Mouse (Mus musculus) subcutaneous adipose tissue, adult 2 months (tissue): Measurements from ENCODE around the gene Igfals. TPM values are rescaled to one million over a fixed set of nuclear protein-coding genes. Genes with fewer than 3 reads are reported as not detected.

Source experiments
- polyA plus RNA-seq: library from polyadenylated mRNA; depleted of rRNA; stranded (reverse); fragments of >200 nt; gene quantifications from 2 replicates; pipeline ENCODE4 v1.2.3, GENCODE M21; 2012; ENCODE audit warnings: low replicate concordance; rRNA removed

Igfals gene
- polyA plus RNA-seq = 50.0 and 143 TPM in 2 replicates

DNA sequence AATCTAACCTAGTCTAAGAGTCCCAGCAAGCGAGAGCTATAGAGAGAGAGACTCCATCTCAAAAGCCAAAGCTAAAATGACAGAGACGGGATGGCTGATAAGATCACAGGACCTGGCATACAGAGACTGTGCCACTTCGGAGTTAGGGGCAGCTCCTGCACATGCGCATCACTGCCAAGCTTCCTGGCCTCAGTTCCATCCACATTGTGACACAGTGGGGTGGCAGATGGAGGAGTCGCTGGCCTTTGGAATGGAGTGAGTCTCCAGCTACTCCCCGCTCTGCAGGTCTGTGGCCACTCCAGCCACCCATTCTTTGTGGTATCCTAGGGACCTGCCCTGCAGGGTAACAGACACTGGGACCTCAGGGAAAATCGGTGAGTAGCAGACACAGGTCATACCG, at the start of gene Igfals:
Gene Igfals (plus strand): TSS at position 222 of the 400 bp plus-strand sequence.

DNA sequence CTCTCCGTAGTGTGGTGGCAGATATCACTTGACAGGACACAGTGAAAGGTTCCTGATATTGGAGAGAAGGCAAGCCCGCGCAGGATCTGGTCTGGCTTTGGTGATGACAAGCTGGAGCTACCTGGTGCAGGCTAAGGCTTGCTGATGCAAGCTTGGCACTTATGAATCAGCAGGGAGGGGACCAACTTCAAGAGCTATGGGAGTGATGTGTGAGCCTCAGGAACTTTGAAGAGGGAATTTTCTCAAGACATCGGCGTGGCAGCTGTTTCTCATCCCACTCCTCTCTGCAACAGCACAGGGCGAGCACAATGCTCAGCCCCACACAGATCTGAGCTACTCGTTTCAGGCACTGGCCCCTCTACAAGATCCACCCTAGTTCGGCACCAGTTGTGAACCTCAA, 26.0 kb upstream of the Igfals start, which contains the start of gene Hagh:
Gene Hagh (plus strand): TSS at position 302 of the 400 bp plus-strand sequence.

DNA sequence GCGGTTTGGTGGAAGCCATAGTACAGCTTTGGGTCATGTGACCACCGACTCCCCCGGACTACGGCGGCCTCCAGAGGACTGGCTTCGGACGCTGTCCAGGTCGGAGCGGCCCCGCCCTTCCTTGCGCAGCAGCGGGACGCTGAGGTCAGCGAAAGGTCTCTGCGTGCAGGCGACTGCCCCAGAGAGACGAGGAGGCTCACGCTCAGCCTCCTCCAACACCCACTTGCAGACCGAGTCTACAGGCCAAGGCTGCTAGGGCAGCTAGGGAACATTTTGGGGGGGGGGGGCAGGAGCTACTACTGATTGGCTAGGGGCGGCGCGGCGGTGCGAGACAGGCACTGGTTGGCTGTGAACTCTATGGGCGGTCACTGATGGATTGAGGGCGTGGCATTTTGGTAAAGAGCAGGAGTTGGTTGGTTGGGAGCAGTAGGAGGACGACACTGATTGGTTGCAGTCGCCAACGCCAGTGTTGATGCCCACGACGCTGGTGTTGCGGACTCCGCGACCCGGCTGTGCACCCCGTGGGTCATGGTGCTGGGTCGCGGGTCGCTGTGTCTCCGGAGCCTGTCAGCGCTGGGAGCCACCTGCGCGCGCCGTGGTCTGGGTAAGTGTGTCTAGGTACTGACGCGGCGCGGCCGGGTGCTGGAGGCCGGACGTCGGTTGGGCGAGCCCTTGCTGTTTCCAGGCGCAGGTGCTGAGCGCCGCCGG, 15.6 kb upstream of the Igfals start, which contains the start of gene Fahd1:
Gene Fahd1 (minus strand): TSS at position 300 of the 708 bp plus-strand sequence.

DNA sequence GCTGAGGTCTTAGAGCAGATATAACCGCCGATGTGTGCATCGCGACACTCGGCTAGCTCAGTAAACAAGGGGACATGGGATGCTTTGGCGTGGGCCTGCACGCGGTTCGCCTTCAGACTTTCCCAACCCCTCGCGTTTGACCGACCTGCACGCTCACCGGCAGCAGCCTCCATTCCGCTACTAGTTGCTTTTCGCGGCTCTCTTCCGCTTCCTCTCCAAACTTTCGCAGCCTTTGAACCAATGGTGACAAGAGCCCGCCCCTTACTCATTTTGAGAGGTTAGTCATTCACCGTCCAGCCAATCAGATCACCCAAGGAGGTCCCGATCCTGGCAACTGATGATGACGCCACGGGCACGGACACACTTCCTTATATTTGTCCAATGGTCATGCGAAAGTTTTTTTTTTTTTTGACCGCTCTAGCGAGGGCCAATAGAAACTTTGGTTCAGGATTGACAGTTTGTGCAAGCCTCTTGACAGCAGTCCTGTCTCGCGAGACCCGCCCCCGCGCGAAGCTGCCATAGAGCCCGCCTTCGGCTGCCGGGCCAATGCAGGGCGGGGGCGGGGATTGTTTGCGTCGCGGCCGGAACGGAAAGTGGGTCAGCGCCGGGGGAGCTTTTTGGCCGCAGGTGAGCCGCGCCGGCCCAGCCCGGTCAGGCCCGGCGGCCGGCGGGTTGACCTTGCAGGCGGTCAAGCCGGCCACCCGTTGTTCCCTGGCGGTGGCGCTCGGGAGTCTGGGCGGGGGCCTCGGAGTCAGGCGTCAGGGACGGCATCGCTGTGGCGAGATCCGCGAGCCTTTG, 20.5 kb downstream of the Igfals start, which contains the start of the genes Nubp2 and Spsb3:
Gene Nubp2 (minus strand): TSS at position 216 of the 798 bp plus-strand sequence.
Gene Spsb3 (plus strand): TSS at position 510 of the 798 bp plus-strand sequence.

DNA sequence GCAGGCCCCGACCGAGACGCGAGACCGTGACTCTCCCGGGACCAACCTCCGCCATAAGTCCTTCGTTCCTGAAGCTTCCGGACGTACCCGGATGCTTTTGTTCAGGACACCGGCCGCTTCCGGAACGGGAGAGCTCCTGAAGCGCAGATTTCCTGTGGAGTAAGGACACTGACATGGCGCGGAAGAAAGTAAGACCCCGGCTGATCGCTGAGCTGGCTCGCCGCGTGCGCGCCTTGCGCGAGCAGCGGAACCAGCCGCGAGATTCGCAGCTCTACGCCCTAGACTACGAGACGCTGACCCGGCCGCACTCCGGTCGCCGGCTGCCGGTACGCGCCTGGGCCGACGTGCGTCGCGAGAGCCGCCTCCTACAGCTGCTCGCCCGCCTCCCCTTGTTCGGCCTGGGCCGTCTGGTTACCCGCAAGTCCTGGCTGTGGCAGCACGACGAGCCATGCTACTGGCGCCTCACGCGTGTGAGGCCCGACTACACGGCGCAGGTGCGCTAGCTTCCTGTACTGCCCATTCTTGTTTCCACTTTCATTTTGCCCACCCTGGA, 29.3 kb downstream of the Igfals start, which contains the start of the genes Eme2 and Mrps34:
Gene Eme2 (minus strand): TSS at position 93 of the 553 bp plus-strand sequence.
Gene Mrps34 (plus strand): TSS at position 122 of the 553 bp plus-strand sequence.

DNA sequence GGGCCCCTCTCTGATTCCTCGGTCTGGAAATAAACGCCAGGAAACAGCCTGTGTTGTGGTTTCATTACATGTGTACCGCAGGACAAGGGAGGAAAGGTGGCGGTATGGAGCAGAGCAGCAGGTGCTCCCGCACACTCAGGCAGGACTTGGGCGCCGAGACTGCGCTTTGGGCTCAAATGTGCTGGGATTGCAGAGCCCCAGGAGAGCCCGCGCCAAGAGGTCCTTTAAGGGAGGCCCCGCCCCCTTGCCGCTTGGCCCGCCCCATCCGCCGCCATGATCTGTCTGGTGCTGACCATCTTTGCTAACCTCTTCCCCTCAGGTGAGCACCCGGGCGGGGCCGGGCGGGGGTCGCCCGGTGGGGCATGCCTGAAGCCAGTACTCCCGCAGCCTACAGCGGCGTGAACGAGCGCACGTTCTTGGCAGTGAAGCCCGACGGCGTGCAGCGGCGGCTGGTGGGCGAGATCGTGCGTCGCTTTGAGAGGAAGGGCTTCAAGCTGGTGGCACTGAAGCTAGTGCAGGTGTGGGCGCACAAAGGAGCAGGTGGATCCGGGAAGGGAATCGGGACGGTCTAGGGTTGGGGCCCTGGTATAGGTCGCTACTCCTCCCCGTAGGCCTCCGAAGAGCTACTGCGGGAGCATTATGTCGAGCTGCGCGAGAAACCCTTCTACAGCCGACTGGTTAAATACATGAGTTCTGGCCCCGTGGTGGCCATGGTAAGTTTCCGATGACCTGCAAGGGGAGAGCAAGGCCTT, 30.6 kb downstream of the Igfals start, which contains the start of gene Nme3:
Gene Nme3 (plus strand): TSS at position 260 of the 752 bp plus-strand sequence.

Other genes starting within 250 kb of the Igfals start
- 180 and 186 TPM in 2 replicates for gene Tsc2, start 233.4 kb upstream of the Igfals start, polyA plus RNA-seq
- 21.7 and 22.7 TPM in 2 replicates for gene Nthl1, start 233.3 kb upstream of the Igfals start, polyA plus RNA-seq
- gene Slc9a3r2, start 215.7 kb upstream of the Igfals start, polyA plus RNA-seq = 159 and 182 TPM in 2 replicates
- gene Npw, start 207.5 kb upstream of the Igfals start, polyA plus RNA-seq = 0.75 and 0.93 TPM in 2 replicates
- 59.9 and 96.8 TPM in 2 replicates for gene Zfp598, start 196.3 kb upstream of the Igfals start, polyA plus RNA-seq
- gene Syngr3, start 176.0 kb upstream of the Igfals start, polyA plus RNA-seq = 0.24 and 0.55 TPM in 2 replicates
- gene Gfer, start 169.8 kb upstream of the Igfals start, polyA plus RNA-seq = 32.2 and 33.0 TPM in 2 replicates
- 7.8 and 11.2 TPM in 2 replicates for gene Noxo1, start 169.8 kb upstream of the Igfals start, polyA plus RNA-seq
- 62.3 and 93.0 TPM in 2 replicates for gene Tbl3, start 158.3 kb upstream of the Igfals start, polyA plus RNA-seq
- 0.13 and 0.19 TPM in 2 replicates for gene Rnf151, start 147.9 kb upstream of the Igfals start, polyA plus RNA-seq
- gene Rps2, start 147.9 kb upstream of the Igfals start, polyA plus RNA-seq = 1,499 and 4,382 TPM in 2 replicates
- gene Ndufb10, start 141.5 kb upstream of the Igfals start, polyA plus RNA-seq = 368 and 449 TPM in 2 replicates
- 0.15 and 0.24 TPM in 2 replicates for gene Rpl3l, start 138.2 kb upstream of the Igfals start, polyA plus RNA-seq
- gene Msrb1, start 129.4 kb upstream of the Igfals start, polyA plus RNA-seq = 104 and 170 TPM in 2 replicates
- gene Hs3st6, start 113.0 kb upstream of the Igfals start, polyA plus RNA-seq = 0.80 and 5.6 TPM in 2 replicates
- 0.10 TPM in 1 of 2 replicates, not detected in the other for gene Meiob, start 61.7 kb upstream of the Igfals start, polyA plus RNA-seq
- gene Hagh, start 25.9 kb upstream of the Igfals start, polyA plus RNA-seq = 97.3 and 196 TPM in 2 replicates
- gene Fahd1, start 15.6 kb upstream of the Igfals start, polyA plus RNA-seq = 10.9 and 14.8 TPM in 2 replicates
- gene Nubp2, start 20.4 kb downstream of the Igfals start, polyA plus RNA-seq = 32.7 and 38.4 TPM in 2 replicates
- 53.0 and 84.0 TPM in 2 replicates for gene Spsb3, start 20.6 kb downstream of the Igfals start, polyA plus RNA-seq
- 30.9 and 44.6 TPM in 2 replicates for gene Eme2, start 29.1 kb downstream of the Igfals start, polyA plus RNA-seq
- gene Mrps34, start 29.1 kb downstream of the Igfals start, polyA plus RNA-seq = 141 and 210 TPM in 2 replicates
- gene Nme3, start 30.5 kb downstream of the Igfals start, polyA plus RNA-seq = 39.5 and 77.7 TPM in 2 replicates
- 103 and 150 TPM in 2 replicates for gene Mapk8ip3, start 71.0 kb downstream of the Igfals start, polyA plus RNA-seq
- 33.2 and 36.8 TPM in 2 replicates for gene Jpt2, start 94.7 kb downstream of the Igfals start, polyA plus RNA-seq
- gene Cramp1l, start 149.8 kb downstream of the Igfals start, polyA plus RNA-seq = 18.4 and 29.4 TPM in 2 replicates
- 14.3 and 23.1 TPM in 2 replicates for gene Ift140, start 150.1 kb downstream of the Igfals start, polyA plus RNA-seq
- 53.5 and 71.2 TPM in 2 replicates for gene Tmem204, start 217.6 kb downstream of the Igfals start, polyA plus RNA-seq
- gene Telo2, start 250.0 kb downstream of the Igfals start, polyA plus RNA-seq = 15.3 and 43.8 TPM in 2 replicates